Mouse (Mus musculus) heart, adult 9 months (tissue): Measurements from ENCODE around the gene Ndp.

ENCODE experiments used
- DNase-seq, 2 experiments: peaks; one replicate each; pipeline ENCODE4 v3.0.0; 2022; ENCODE audit warnings: low spot score in 2 of 2

Ndp gene

DNA sequence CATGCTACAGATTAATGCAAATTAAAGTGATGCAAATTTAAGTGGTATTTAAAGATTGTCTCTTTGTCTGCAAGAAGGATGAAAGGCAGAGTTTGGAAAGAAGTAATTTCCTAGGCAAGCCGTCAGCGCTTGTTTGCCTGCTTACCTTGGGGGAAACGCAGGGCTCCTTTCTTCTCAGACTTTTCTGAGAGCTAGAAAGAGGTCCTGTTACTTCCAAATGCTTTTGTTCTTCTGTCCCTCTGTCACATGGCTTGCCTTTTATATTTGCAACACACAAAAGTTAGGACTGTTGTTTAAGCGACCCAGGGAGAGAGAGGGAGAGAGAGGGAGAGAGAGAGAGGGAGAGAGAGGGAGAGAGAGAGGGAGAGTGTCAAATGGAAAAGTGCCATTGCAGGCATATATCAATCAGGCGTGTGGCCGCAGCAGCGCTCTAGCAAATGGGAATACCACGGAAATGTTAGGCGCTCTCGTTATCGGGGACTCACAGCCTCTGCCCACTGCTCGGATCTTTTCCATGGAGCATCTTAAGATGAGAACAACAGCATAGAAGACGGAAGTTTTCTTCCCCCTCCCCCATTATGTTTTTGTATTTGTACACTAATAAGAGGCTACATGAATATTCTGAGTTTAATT, at the start of gene Ndp:
TSS of gene Ndp (minus strand) at position 534 of the 633 bp plus-strand sequence.
- DNase-seq, result no peak

DNA sequence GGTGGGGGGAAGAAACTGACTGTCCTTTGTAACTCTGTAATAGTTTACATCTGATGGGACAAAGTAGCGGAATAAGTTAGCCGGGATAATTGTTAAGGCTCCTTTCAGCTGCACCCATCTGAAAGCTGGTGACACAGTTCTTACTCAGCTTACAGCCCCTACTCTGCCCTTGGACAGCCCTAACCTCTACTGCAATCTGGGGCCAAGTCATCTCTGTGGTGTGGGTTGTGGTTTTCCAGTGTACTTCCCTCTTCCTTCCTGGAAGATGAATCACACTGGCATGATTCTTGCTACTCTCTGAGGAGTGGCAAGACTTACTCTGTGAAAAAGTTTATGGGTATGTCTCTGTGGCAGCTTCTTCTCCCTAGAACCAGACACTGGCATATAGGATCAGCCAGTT, 43.2 kb upstream of the Ndp start:
- no peak for DNase-seq

DNA sequence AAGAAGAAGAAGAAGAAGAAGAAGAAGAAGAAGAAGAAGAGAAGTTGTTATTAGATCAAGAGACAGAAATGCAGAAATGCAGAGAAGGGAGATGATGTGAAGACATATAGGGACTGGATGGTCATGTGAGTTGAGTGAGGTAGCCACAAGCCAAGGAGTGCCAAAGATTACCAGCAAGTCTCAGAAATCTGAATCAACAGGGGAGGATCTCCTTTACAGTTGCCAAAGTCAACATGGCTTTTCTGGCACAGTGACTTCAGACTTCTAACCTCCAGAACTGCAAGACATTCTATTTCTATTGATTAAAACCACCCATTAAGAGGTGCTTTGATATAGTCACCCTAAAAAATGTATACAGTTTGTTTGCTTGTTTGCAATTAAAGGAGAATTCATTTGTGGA, 6.4 kb upstream of the Ndp start:
- no peak for DNase-seq

DNA sequence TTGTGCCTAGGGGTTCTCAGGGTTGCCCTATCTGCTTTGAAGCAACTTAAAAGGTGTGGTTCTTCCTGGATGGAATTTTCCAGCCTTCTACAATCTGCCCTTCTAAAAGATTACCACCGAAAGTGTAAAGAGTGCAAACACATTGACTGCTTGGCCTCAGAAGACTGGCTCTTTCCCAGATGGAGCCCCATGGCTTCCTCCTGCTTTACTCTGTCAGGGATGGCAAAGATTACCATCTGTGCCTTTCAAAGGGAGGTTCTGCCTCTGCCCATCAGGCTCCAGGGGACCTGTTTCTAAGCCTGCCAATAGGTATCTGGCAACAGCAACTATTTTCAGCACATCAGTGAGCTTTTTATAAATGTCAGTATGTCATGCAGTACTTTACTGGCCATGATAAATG, 1.5 kb upstream of the Ndp start:
- DNase-seq, result no peak

DNA sequence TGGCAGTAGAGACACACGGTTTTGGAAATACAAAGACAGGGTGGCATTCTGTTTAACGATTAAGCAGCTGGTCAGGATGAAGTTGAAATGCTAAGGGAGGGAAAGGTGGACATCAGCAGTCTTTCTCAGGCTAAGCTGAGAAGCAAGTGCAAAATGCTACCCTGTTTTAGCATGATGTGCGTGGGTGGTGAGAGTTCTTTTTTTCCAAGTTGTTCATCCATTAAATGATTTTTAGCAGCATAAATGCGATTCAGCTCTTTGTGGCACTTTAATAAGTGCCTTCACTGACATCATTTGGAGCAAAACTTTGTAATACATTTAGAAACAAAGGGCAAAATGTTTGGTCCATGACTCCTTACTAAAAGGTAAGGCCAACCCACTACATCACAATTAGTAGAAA, 337 bp upstream of the Ndp start:
- no peak for DNase-seq

DNA sequence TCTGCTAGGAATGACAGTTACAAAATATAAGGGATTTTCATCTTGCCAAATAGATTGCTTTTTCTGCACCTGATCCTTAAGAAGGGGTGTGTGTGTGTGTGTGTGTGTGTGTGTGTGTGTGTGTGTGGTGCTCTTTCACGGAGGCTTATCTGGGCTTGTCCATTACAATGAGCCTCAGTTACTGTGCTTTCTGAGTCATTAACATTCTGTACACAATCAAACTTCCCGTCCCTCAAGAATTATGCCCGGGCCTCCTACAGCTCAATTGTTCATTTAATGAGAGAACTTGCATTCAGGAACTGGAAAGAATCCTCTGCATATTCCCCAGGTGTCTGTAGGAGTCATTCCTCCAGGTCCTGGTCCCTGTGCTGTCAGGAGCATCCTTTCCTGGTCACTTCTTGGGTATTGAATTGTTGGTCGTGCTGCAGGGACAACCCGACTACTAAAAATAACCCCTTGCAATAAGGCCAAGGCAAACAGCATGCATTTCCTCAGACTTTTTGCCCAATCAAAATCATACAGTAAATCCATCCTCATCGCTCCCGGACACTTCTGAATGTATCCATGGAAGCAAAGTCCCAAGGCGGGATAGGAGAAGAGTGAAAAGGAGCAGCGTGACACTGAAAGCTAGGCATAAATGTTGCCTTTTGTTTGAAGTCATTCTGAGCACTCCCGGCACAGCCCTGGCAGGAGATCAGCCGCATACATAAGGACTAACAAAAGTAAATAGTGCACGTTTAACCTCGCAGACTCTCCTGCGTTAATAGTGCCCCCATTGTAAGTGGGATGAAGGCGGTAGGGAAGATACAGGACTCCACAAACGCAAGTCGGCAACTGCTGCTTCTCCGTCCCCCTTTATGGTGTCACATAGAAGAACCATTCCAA, 1.1 kb downstream of the Ndp start:
- DNase-seq, result no peak

DNA sequence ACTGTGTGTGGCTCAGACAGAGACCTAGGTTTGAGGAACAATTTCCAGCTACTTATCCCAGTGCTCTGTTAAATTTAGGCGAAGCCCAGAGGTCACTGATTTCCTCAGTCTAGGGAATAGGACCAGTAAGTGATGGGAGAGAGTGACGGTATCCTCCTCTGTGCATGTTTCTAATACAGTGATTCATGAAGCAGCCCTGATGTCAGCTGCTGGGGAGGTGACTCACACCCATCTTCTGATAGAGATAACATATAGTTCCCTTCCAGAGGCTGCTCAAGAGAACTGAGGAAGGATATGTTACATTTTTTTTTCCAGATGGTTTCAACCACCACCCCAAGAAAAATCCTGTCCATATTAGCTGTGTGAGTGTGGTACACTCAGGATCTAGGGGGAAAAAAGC, 2.9 kb downstream of the Ndp start:
- DNase-seq, result no peak

DNA sequence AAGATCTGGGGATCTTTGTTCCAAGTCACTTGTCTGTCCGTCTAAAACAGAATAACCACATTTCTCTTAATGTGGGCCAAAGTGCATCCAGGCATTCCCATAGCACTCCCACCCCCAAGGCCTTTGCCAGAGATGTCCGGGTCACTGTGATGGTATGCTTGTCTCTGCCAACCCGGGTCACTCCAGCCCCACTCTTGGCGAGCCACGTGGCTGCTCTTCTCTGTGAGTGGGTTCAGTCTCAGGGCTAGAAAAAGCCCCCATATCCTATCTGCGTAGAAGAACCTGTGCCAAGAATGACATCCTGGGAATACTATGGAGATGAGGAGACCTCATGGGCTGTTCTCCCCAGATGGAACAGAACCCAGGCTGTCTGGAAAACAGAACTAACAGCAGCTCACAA, 4.0 kb downstream of the Ndp start:
- DNase-seq, result no peak

DNA sequence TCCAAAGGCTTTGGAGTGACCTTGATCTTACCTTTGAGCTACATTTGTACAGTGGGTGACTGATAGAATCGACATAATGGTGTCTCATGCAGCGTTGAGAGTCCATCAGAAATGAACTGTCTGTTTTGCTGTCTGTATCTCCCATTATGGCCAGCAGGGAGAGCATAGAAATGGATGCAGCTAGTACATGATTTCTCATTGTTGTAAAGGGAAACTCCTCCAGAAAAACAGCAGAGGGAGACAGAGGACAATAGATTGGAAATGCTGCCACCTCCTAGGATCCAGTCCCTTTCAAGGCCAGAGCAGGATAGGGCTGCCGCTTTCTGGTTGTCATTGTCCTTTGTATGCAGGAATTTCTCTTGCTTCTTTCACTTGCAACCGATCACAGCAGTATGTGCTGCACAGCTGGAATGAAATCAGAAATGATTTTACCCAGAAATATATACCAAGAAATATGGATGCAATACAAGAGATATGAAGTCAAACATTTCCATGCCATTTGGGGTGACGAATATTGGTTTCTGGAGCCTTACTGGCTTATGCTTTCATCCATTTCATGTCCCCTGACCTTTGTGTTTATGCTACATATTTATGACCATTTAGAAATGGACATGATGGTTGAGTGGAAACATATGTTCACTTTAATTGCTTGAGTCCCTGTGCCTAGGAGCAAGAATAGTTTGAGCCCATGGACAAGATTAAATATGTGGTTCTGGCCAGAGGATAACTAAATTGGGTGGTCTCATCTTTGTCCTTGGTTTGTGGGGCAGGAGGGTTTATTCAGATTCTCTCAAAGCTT, 17.0 kb downstream of the Ndp start:
- peak; percentile 6 to 13 for DNase-seq

DNA sequence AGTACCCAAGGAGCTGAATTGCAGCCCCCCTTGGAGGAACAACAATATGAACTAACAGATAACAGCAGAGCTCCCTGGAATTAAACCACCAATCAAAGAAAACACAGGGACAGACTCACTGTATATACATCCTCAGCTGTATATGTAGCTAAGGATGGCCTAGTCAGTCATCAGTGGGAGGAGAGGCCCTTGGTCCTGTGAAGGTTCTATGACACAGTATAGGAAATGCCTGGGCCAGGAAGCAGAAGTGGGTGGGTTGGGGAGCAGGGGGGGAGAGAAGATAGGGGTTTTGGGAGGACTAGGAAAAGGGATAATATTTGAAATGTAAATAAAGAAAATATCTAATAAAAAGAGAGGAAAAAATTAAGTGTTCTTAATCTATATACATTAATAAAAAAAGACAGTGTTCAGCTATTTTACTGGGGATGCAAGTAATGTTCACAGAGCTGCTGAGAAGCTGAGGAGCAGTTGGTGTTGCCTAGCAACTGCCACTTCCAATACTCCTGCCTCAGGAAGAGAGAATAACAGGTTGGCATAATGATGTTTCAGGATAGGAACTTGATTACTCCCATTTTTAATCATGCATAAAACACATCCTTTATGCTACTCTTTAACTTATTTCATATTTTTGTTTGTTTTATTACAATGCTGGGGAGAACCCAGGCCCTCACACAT, 43.8 kb downstream of the Ndp start:
- DNase-seq, result no peak

DNA sequence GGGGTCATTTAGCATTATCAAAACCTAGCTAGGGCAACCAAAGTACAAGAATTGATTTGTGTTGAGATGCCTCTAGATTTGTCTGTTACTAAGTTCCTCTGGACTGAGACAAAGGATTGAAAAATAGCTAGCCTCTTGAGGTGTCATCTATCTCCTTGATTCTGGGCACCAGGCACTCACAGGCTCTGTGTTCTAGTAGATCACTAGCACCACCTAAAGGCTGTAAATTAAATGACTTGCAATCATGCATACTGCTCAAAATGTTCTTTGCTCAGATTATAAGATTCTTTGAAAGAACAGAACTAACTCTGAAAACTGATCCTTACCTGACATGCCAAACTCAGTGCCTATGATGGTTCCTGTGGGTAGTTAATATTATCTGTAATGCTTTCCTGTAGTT, 51.3 kb downstream of the Ndp start:
- DNase-seq, result no peak

DNA sequence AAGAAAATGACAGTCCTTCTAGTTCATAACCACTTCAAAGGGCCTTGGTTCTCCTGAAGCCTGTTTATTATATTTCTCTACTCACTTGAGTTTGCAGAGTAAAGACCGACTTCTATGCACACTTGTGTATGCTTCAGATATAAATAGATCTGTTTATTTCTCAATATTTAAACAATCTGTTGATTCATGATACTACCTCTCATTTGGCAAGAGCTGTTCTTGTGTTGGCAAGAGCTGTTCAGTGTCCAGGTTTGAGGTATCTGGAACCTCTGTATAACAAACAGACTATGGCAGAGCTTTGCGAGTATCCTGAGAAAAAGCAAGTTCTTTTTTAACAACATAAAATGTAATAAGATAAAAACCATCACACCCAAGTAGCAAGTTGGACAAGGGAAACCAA, 65.5 kb downstream of the Ndp start:
- no peak for DNase-seq

DNA sequence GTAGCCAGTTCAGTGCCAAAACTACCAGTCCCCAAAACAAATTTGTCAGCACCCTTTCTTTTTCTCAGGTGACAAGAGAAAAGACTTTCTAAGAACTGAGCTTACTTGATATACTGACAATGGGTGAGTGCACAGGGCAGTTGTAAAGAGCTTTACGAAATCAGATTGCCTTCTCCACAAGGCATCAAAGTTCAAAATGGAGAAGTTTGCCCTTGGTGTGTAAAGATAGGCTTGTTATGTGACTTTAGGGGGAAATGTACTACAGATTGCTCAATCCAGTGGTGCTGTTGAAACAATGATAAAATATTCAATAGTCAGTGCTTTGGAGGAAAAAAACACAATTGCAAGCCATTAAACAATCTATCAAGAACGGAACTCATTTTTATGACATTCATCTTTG, 70.1 kb downstream of the Ndp start:
- no peak for DNase-seq

DNA sequence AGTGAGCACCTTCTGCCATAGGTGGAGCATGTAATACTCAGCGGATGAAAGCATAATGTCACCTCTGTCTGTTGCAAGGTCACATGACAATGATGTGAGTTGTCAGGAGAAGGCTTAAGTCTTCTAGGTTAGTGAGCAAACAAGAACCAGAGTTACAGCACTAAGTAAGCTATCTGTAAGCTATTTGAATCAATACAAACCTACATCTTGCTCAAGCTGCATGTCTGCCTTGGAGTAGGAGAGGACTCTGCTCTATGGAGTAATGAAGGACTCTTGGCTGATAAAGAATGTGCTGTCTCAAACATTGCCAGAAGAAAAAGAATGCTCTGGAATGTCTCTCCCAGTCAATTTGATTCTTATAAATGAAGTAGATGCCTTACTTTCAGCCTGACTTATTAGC, 74.3 kb downstream of the Ndp start:
- no peak for DNase-seq

DNA sequence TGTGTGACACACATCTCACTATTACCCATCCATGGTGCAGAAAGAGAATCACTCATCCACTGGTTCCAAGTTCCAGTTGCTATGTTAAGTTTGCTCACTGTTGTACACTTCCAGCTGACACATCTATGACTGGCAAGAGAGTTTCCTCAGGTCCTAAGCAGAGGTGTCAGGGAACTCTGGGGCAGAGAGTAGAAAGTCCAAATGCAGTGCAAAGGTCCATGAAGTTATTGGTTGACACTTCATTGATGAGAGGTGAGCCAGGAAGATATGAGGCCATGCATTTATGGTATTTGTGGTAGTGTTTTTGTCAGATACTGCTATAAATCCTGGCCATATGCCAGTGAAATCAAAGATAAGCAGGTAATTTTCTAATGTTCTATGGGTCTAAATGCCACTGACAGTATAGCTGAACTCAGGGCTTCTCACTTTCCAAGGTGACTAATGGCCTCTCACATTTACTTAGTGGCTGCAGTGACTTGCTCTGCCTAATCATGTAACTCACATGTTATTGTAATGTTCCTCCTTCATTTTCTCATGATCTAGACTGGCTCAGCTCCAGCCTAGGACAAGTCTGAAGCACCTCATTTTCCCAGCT, 75.0 kb downstream of the Ndp start:
- no peak for DNase-seq
